13 mouse cellular contexts compared by ENCODE assay signal in the genomic region with DNA sequence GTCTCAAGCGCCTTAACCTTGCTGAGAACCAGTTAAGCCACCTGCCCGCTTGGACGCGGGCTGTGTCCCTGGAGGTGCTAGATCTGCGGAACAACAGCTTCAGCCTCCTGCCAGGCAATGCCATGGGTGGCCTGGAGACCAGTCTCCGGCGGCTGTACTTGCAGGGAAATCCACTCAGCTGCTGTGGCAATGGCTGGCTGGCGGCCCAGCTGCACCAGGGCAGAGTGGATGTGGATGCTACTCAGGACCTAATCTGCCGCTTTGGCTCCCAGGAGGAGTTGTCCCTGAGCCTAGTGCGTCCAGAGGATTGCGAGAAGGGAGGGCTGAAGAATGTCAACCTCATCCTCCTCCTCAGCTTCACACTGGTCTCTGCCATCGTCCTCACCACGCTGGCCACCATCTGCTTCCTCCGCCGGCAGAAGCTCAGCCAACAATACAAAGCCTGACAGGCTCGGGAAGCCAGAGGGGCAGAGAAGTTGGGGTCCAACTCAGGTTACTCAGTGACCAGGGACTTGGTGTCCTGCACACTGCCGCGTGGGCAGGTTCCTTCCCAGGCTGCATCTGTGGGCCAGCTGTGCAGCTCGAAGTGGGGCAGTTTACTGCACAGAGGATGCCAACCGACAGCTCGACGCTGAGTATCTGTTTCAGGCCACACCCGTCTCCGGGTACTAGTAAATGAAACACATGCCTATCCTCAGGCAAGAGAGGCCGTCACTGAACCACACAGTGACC. TPM values are rescaled to one million over a fixed set of nuclear protein-coding genes. Genes with fewer than 3 reads are reported as not detected.
DNase-seq lines count a peak whose midpoint lies in the region; ATAC-seq and TF ChIP-seq lines count a peak whose summit lies in the region.
"Had no signal": no experiment of that assay in that cellular context is flagged by ENCODE, and none has a peak within 500 bp of the region (broad histone marks: within the 10 kb centered on the region; RNA-seq: fewer than 3 reads in every experiment).

No protein-coding gene starts in this region.

- TF ChIP-seq POLR2A in small intestine, adult 2 months (IDR thresholded peaks at IDR 0.05; ENCODE audit: low read depth, low read length), result no peak

- H3K9me3 ChIP-seq in lung, embryonic 16.5 days (ENCODE audit: control insufficient read depth, low read length), result no peaks in the 10 kb centered on the region
- no peaks in the 10 kb centered on the region for H3K9me3 ChIP-seq in embryonic facial prominence, embryonic 12.5 days
- H3K9me3 ChIP-seq: hindbrain, embryonic 15.5 days had no signal

- no peak for ATAC-seq in lung, embryonic 16.5 days (ENCODE audit: low read depth)
- no peak for ATAC-seq in embryonic facial prominence, embryonic 12.5 days (ENCODE audit: insufficient number of reproducible peaks, insufficient read depth, low FRiP score, low TSS enrichment)
- ATAC-seq: forebrain, embryonic 16.5 days had no signal

- H3K36me3 ChIP-seq in lung, embryonic 16.5 days (ENCODE audit: control insufficient read depth, insufficient read depth, low read length), result no peaks in the 10 kb centered on the region
- H3K36me3 ChIP-seq in embryonic facial prominence, embryonic 12.5 days, result no peaks in the 10 kb centered on the region
- no peaks in the 10 kb centered on the region for H3K36me3 ChIP-seq in small intestine, adult 2 months (ENCODE audit: control insufficient read depth, insufficient read depth, low read length)
- H3K36me3 ChIP-seq: hindbrain, embryonic 15.5 days had no signal

- peak overlapping the region; percentile 82 for H3K27ac ChIP-seq in gastrocnemius, adult 2 months
- no peak overlapping the region for H3K27ac ChIP-seq in lung, embryonic 16.5 days (ENCODE audit: low read length)
- H3K27ac ChIP-seq in embryonic facial prominence, embryonic 12.5 days, result peak overlapping the region; percentile 18; the same call in 1 of the 2 replicates
- peak overlapping the region; percentile 11; the same call in 1 of the 2 replicates for H3K27ac ChIP-seq in small intestine, adult 2 months (ENCODE audit: insufficient read depth, low read depth, low read length)
- H3K27ac ChIP-seq: hindbrain, embryonic 15.5 days had no signal

- TF ChIP-seq CTCF in gastrocnemius, adult 2 months (IDR thresholded peaks at IDR 0.05), result no peak
- TF ChIP-seq CTCF in small intestine, adult 2 months (IDR thresholded peaks at IDR 0.05; ENCODE audit: extremely low read depth, insufficient read length, insufficient replicate concordance, low read depth, low read length), result no peak

- H3K27me3 ChIP-seq in lung, embryonic 16.5 days (ENCODE audit: control insufficient read depth, insufficient read depth, low read depth, low read length), result no peaks in the 10 kb centered on the region
- H3K27me3 ChIP-seq in embryonic facial prominence, embryonic 12.5 days, result no peaks in the 10 kb centered on the region
- H3K27me3 ChIP-seq in small intestine, adult 2 months (ENCODE audit: control insufficient read depth, insufficient read depth, low read length), result no peaks in the 10 kb centered on the region
- H3K27me3 ChIP-seq: hindbrain, embryonic 15.5 days had no signal

- peak; percentile 62 for DNase-seq in gastrocnemius, adult 2 months
- no peak for DNase-seq in gastrocnemius, adult 18-20 months (ENCODE audit: low spot score)
- no peak for DNase-seq in lung, postnatal 4 days
- no peak for DNase-seq in ovary, postnatal 36 days (ENCODE audit: low spot score)
- no peak for DNase-seq in thymus, postnatal 14 days

- H3K4me2 ChIP-seq in lung, embryonic 16.5 days (ENCODE audit: low read depth, low read length), result no peak overlapping the region
- H3K4me2 ChIP-seq in embryonic facial prominence, embryonic 12.5 days (replicated peaks), result no peak overlapping the region
- H3K4me2 ChIP-seq: hindbrain, embryonic 15.5 days; lung, embryonic 14.5 days had no signal

- 0 out of 2 replicates have a peak overlapping the region, but pooled peaks have one; percentile 12 for H3K9ac ChIP-seq in lung, embryonic 16.5 days (ENCODE audit: low read length)
- no peak overlapping the region for H3K9ac ChIP-seq in embryonic facial prominence, embryonic 12.5 days
- H3K9ac ChIP-seq: hindbrain, embryonic 15.5 days; lung, embryonic 14.5 days had no signal

- peaks cover 16% of the 10 kb centered on the region for H3K4me1 ChIP-seq in lung, embryonic 16.5 days (replicated peaks; ENCODE audit: control insufficient read depth, insufficient read depth, low read length)
- peaks cover 46% of the 10 kb centered on the region for H3K4me1 ChIP-seq in embryonic facial prominence, embryonic 12.5 days
- peaks cover 5% of the 10 kb centered on the region; the same call in 1 of the 2 replicates for H3K4me1 ChIP-seq in small intestine, adult 2 months (ENCODE audit: control insufficient read depth, insufficient read depth, insufficient read length, low read length)

- WGBS in lung, embryonic 16.5 days, result 71% methylated on average over 25 of the region's 25 CpGs
- 64% methylated on average over 25 of the region's 25 CpGs for WGBS in embryonic facial prominence, embryonic 12.5 days
- WGBS in small intestine, adult 2 months, result 65% methylated on average over 25 of the region's 25 CpGs

- intact Hi-C loops in gastrocnemius, adult 2 months (cut with DNase I), result no loop called here

- H3K4me3 ChIP-seq in gastrocnemius, adult 2 months, result peak overlapping the region; percentile 32
- H3K4me3 ChIP-seq in lung, embryonic 16.5 days (ENCODE audit: low read length), result no peak overlapping the region
- no peak overlapping the region for H3K4me3 ChIP-seq in embryonic facial prominence, embryonic 12.5 days
- H3K4me3 ChIP-seq in small intestine, adult 2 months (ENCODE audit: low read depth, low read length), result no peak overlapping the region
- H3K4me3 ChIP-seq: hindbrain, embryonic 15.5 days had no signal

RNA-seq across cellular contexts. Expression of a gene that starts 10.6 kb away (rescaled TPM):
- 1 to 10 TPM; 3.7 to 4.6 TPM for total RNA-seq in gastrocnemius, adult 2 months (2021)
- 1 to 10 TPM; 2.6 to 8.1 TPM for total RNA-seq in gastrocnemius, adult 18-20 months (2021)
- 6.0 and 6.3 TPM in 2 replicates for polyA plus RNA-seq in lung, embryonic 16.5 days (2015; fragmentation: Nextera tagmentation; extraction: Ambion mirVana)
- 3.9 and 4.6 TPM in 2 replicates for polyA plus RNA-seq in embryonic facial prominence, embryonic 12.5 days (2016; fragmentation: Nextera tagmentation; extraction: Ambion mirVana)
- 10.5 and 17.7 TPM in 2 replicates for polyA plus RNA-seq in small intestine, adult 2 months (2012; rRNA removed)

RNA-seq across cellular contexts. Expression of a gene that starts 59.5 kb away (rescaled TPM):
- total RNA-seq in gastrocnemius, adult 2 months (2021), result under 1 TPM in 1 of 2 experiments, not detected in 1; 0.25 TPM
- under 1 TPM in 1 of 2 experiments, not detected in 1; 0.19 TPM for total RNA-seq in gastrocnemius, adult 18-20 months (2021)
- polyA plus RNA-seq in lung, embryonic 16.5 days (2015; fragmentation: Nextera tagmentation; extraction: Ambion mirVana), result not detected in 2 replicates
- 0.04 TPM in 1 of 2 replicates, not detected in the other for polyA plus RNA-seq in embryonic facial prominence, embryonic 12.5 days (2016; fragmentation: Nextera tagmentation; extraction: Ambion mirVana)
- polyA plus RNA-seq in small intestine, adult 2 months (2012; rRNA removed), result not detected in 2 replicates
- total RNA-seq: left cerebral cortex, adult 18-20 months had no signal
- polyA plus RNA-seq: C2C12; forebrain, embryonic 16.5 days; lung, embryonic 14.5 days had no signal
